Mouse (Mus musculus) kidney, adult 9 months (tissue): ENCODE results near the gene Zkscan1.

Experiments
- DNase-seq: peaks from one replicate; pipeline ENCODE4 v3.0.0; 2022

The Zkscan1 gene

GRCm38 (mm10) chr5:138118041-138118440 is 33.2 kb downstream of the Zkscan1 start:
- no peak for DNase-seq

- peak; percentile 66 for DNase-seq
Measured at GRCm38 (mm10) chr5:138132425-138133064, 47.7 kb downstream of the Zkscan1 start.

- DNase-seq = no peak
Measured at GRCm38 (mm10) chr5:138137257-138137656, 52.4 kb downstream of the Zkscan1 start.

DNA sequence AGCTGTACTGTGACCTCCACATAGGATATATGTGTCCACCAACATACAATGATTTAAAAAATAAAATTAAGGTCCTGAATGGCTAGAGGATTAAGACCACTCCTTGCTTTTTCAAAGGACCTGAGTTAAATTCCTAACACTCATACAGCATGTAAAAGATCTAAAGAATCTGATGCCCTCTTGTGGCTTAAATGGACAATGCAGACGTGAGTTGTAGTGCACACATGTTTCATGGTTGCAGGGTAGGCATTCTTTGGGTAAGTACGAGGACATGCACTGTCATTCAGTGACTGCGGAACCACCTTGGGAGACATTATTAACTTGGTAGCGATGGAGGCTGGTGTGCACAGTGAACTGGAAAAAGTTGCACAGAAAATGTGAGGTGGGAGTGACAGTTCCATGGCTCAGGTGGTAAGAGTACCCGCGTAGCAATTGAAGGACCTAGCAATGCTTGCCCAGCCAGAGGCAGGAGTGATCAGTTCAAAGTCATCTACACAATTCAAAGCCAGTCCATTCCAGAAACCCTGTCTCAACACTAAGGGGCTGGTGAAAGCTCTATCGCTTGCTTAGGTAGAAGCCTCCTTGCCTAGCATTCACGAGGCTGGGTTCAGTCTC is 53.2 kb downstream of the Zkscan1 start:
- peak; percentile 76 for DNase-seq

GRCm38 (mm10) chr5:138138585-138138984 is 53.7 kb downstream of the Zkscan1 start:
- no peak for DNase-seq

- DNase-seq = no peak
Measured at GRCm38 (mm10) chr5:138154390-138154789, 69.5 kb downstream of the Zkscan1 start.

DNA sequence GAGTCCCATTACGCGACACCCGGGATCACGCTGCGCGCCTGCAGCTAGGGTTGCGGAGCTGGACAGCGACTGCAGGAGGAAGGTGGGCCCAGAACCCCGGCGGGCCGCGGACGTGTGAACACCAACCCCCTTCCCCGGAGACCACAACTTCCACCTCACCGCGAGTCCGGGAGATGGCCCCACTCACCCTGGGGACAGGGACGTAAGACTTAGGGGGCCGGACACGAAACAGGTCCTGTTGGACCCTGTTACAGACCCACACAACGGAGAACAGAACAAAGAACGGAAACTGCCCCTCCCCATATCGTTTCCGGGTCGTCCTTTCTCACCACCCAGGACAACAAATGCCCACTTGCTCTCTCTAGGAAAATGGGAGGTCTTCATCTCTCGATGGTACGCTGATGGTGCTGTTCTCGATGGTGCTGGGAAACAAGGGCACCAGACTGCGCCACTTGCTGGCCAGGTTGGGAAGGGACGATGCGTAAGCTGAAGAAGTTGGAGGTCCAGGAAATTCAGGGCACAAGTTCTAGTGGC is 70.6 kb downstream of the Zkscan1 start, which contains the start of gene Zfp113:
Gene Zfp113 (minus strand): TSS at position 302 of the 534 bp plus-strand sequence.
- peak; percentile 98 for DNase-seq
